Mouse (Mus musculus) lung, embryonic 14.5 days (tissue): ENCODE results near the gene Pdzd2. TPM values are rescaled to one million over a fixed set of nuclear protein-coding genes. Genes with fewer than 3 reads are reported as not detected.

ENCODE experiments used
- ATAC-seq: fragments of 200-750 bp; cut with Nextera tagmentation; 2 replicates; pipeline ENCODE4 v1.8.0; 2017; ENCODE audit warnings: mild to moderate bottlenecking, moderate TSS enrichment, moderate library complexity; ENCODE audit not compliant: insufficient read depth
- DNase-seq: peaks from one replicate; pipeline ENCODE4 v3.0.0-alpha.2; 2015
- H3K27ac ChIP-seq: fragments of 300-500 bp; sonication (generic); 2 replicates; pipeline ENCODE4 v1.5.1; 2014; ENCODE audit warnings: low read depth, mild to moderate bottlenecking, moderate library complexity
- H3K27me3 ChIP-seq: fragments of 300-500 bp; sonication (generic); 2 replicates; pipeline ENCODE4 v1.6.1; 2014; ENCODE audit warnings: low read length, control low read depth; ENCODE audit not compliant: insufficient read depth
- H3K36me3 ChIP-seq: fragments of 300-500 bp; sonication (generic); 2 replicates; pipeline ENCODE4 v1.6.1; 2014; ENCODE audit warnings: control low read depth; ENCODE audit not compliant: insufficient read depth
- H3K4me1 ChIP-seq: fragments of 300-500 bp; sonication (generic); 2 replicates; pipeline ENCODE4 v1.6.1; 2014; ENCODE audit warnings: antibody characterized with exemption, control low read depth; ENCODE audit not compliant: insufficient read depth
- H3K4me2 ChIP-seq: fragments of 300-500 bp; sonication (generic); 2 replicates; pipeline ENCODE4 v1.6.1; 2014; ENCODE audit warnings: mild to moderate bottlenecking
- H3K4me3 ChIP-seq: fragments of 300-500 bp; sonication (generic); 2 replicates; pipeline ENCODE4 v1.5.1; 2014; ENCODE audit warnings: low read depth, low read length
- H3K9ac ChIP-seq: fragments of 300-500 bp; sonication (generic); 2 replicates; pipeline ENCODE4 v1.6.1; 2014
- H3K9me3 ChIP-seq: fragments of 300-500 bp; sonication (generic); 2 replicates; pipeline ENCODE4 v1.6.1; 2016; ENCODE audit warnings: low read depth, low read length, control low read depth
- CTCF ChIP-seq: IDR thresholded peaks from 2 replicates; pipeline ENCODE4 v1.5.1; 2016; ENCODE audit warnings: antibody characterized with exemption, low read depth
- WGBS: fragments of 180-500 bp; shearing (Covaris S2); extraction: QIAGEN DNeasy Blood & Tissue Kit; methylation state at CpG from one replicate; pipeline ENCODE4 v1.1.7; 2014; 5-methylcytosine and 5-hydroxymethylcytosine counted together
- polyA plus RNA-seq: library from polyadenylated mRNA; unstranded; fragments of >200 nt; fragmentation: Nextera tagmentation; extraction: Ambion mirVana; gene quantifications from 2 replicates; pipeline ENCODE4 v1.2.1, GENCODE M21; 2014

The Pdzd2 gene
- polyA plus RNA-seq, 1 experiment from 2014 or later, result 24.1 TPM

DNA sequence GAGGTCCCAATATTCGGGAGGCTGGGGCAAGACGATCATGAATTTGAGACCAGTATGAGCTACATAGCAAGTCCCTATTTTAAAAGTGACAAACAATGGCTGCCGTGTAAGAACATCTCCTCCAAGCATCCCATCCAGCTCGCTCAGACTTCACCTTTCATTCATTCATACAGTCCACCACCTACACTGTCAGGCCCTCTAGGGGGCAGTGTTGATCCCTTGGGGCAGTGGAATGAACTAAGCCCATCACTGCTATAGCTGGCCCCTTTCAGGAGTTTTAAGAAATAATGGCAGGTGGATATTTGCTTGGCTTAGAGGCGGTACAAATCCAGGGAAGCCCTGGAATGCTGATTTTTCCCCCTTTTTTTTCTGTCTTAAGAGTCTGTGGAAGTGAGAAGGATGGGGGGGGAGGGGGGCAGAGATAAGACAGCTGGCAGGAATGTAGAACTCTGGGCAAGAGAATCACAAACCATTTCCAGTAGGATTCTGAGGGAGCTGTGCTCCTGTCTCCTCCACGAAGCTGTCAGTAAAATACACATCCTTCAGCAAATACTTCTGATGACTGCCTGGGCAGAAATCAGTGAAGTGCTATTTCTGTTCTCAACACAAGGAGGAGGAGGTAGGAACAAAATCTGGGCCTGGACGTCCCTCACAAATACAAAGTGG is 49.9 kb downstream of the Pdzd2 start:
- H3K27ac ChIP-seq, result no peak overlapping the region
- ATAC-seq, result peak; percentile 41; the same call in 1 of the 2 replicates
- no peak overlapping the region for H3K4me3 ChIP-seq
- no peaks in the 10 kb centered on the region for H3K27me3 ChIP-seq
- H3K9ac ChIP-seq, result no peak overlapping the region
- TF ChIP-seq CTCF, result peak; percentile 29; the same call in 1 of the 2 replicates
- no peaks in the 10 kb centered on the region for H3K36me3 ChIP-seq
- WGBS, result 64% methylated on average over 7 of the region's 7 CpGs
- H3K4me1 ChIP-seq, result no peaks in the 10 kb centered on the region
- no peak overlapping the region for H3K4me2 ChIP-seq
- DNase-seq, result peak; percentile 14
- no peaks in the 10 kb centered on the region for H3K9me3 ChIP-seq

DNA sequence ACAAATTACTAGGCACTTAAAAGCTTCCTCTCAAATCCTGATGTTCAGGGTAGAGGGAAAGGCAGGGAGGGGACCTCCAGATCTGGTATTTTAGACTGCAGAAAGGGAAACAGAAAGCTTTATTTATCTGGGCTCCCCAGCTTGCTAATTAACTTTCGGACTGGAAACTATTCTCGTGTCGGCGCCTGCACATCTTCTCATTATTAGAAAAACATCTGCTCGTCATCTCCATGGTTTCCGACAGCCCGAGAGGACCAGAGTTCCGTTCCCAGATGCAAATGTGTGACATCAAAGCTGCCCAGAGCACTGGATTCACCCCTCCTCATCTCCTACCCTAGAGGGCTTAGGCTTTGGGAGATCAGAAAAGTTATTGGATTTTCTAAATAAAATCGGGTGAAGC is 57.2 kb downstream of the Pdzd2 start:
- no peak for ATAC-seq
- Histone ChIP-seq H3K27ac (no peak overlapping the region), H3K36me3 (no peaks in the 10 kb centered on the region), H3K9me3 (no peaks in the 10 kb centered on the region), H3K4me3 (no peak overlapping the region), H3K4me1 (peaks cover 5% of the 10 kb centered on the region), H3K9ac (no peak overlapping the region), H3K27me3 (no peaks in the 10 kb centered on the region), H3K4me2 (no peak overlapping the region)
- 38% methylated on average over 9 of the region's 9 CpGs for WGBS
- peak; percentile 44 for DNase-seq
- no peak for TF ChIP-seq CTCF

GRCm38 (mm10) chr15:12681891-12682290 is 57.8 kb downstream of the Pdzd2 start:
- TF ChIP-seq CTCF, result no peak
- ATAC-seq (no peak), DNase-seq (no peak)
- no peak overlapping the region for H3K27ac ChIP-seq
- no peaks in the 10 kb centered on the region for H3K9me3 ChIP-seq
- no peaks in the 10 kb centered on the region for H3K27me3 ChIP-seq
- H3K9ac ChIP-seq, result no peak overlapping the region
- H3K36me3 ChIP-seq, result no peaks in the 10 kb centered on the region
- H3K4me2 ChIP-seq, result no peak overlapping the region
- no peak overlapping the region for H3K4me3 ChIP-seq
- 82% methylated on average over 2 of the region's 2 CpGs for WGBS
- H3K4me1 ChIP-seq, result peaks cover 5% of the 10 kb centered on the region

- H3K9ac ChIP-seq, result no peak overlapping the region
- DNase-seq, result peak; percentile 81
- peak; percentile 91 for ATAC-seq
- peak overlapping the region; percentile 19; the same call in 1 of the 2 replicates for H3K4me2 ChIP-seq
- WGBS, result 29% methylated on average over 7 of the region's 7 CpGs
- no peak for TF ChIP-seq CTCF
- no peaks in the 10 kb centered on the region for H3K9me3 ChIP-seq
- H3K27ac ChIP-seq, result peak overlapping the region; percentile 54; the same call in 1 of the 2 replicates
- H3K36me3 ChIP-seq, result no peaks in the 10 kb centered on the region
- H3K4me1 ChIP-seq, result peaks cover 5% of the 10 kb centered on the region
- H3K4me3 ChIP-seq, result no peak overlapping the region
- H3K27me3 ChIP-seq, result no peaks in the 10 kb centered on the region
Observed at GRCm38 (mm10) chr15:12680750-12681149, 59.0 kb downstream of the Pdzd2 start.

DNA sequence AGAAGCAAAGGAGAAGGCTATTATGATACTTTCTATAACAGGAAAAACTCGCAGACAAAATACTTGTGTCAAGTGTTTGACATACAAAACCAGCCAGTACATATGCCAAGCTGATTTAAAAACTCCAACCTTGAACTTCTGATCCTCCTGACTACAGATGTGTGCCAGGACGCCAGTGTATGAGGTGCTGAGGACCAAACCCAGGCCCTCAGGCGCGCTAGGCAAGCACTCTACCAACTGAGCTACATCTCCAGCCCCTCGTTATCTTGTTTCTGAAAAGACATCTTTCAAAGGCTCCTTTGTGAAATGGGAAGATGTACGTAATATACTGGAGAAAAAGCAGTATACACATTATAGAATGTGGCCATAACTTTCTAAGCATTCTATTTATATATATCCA is 59.7 kb downstream of the Pdzd2 start:
- Histone ChIP-seq H3K4me2 (no peak overlapping the region), H3K9ac (no peak overlapping the region), H3K27ac (0 out of 2 replicates have a peak overlapping the region, but pooled peaks have one; percentile 55), H3K4me1 (peaks cover 5% of the 10 kb centered on the region), H3K27me3 (no peaks in the 10 kb centered on the region), H3K36me3 (no peaks in the 10 kb centered on the region), H3K4me3 (no peak overlapping the region), H3K9me3 (no peaks in the 10 kb centered on the region)
- peak; percentile 56 for DNase-seq
- WGBS, result 49% methylated on average over 6 of the region's 6 CpGs
- peak; percentile 26; the same call in 1 of the 2 replicates for ATAC-seq
- no peak for TF ChIP-seq CTCF

- H3K4me3 ChIP-seq, result no peak overlapping the region
- H3K27ac ChIP-seq, result no peak overlapping the region
- ATAC-seq (no peak), DNase-seq (peak; percentile 58)
- H3K36me3 ChIP-seq, result no peaks in the 10 kb centered on the region
- no peak overlapping the region for H3K4me2 ChIP-seq
- no peaks in the 10 kb centered on the region for H3K27me3 ChIP-seq
- H3K9me3 ChIP-seq, result no peaks in the 10 kb centered on the region
- 25% methylated on average over 2 of the region's 2 CpGs for WGBS
- no peak overlapping the region for H3K9ac ChIP-seq
- no peak for TF ChIP-seq CTCF
- peaks cover 5% of the 10 kb centered on the region for H3K4me1 ChIP-seq
Observed at GRCm38 (mm10) chr15:12678540-12679112, 61.1 kb downstream of the Pdzd2 start.

GRCm38 (mm10) chr15:12675366-12675765 is 64.4 kb downstream of the Pdzd2 start:
- H3K27me3 ChIP-seq, result no peaks in the 10 kb centered on the region
- H3K9ac ChIP-seq, result no peak overlapping the region
- ATAC-seq (no peak), DNase-seq (no peak)
- no peak overlapping the region for H3K4me2 ChIP-seq
- WGBS, result 88% methylated on average over 3 of the region's 3 CpGs
- no peak overlapping the region for H3K27ac ChIP-seq
- no peaks in the 10 kb centered on the region for H3K36me3 ChIP-seq
- no peak for TF ChIP-seq CTCF
- no peak overlapping the region for H3K4me3 ChIP-seq
- H3K9me3 ChIP-seq, result no peaks in the 10 kb centered on the region
- peaks cover 5% of the 10 kb centered on the region for H3K4me1 ChIP-seq
